Mouse (Mus musculus) brain, embryonic 14.5 days (tissue): ENCODE measurements around the gene H2-M10.6.
A peak's percentile ranks its signal among the peaks of the same experiment; 100 is the strongest.
"Not testable (repeated sequence)": the region's sequence is repeated elsewhere in the genome, so short reads cannot be mapped to it uniquely, and the experiment has no call there.

Experiments
- CTCF ChIP-seq: fragments of 200-500 bp; IDR thresholded peaks from 2 replicates; pipeline ENCODE4 v1.5.1; 2012; ENCODE audit warnings: inconsistent platforms, mild to moderate bottlenecking, moderate library complexity, borderline replicate concordance; ENCODE audit not compliant: insufficient read depth, insufficient read length; ENCODE audit errors: extremely low read depth
- POLR2A ChIP-seq: fragments of 200-500 bp; IDR thresholded peaks from 2 replicates; pipeline ENCODE4 v1.6.1; 2012; ENCODE audit warnings: mild to moderate bottlenecking, inconsistent platforms, borderline replicate concordance; ENCODE audit not compliant: poor library complexity, insufficient read depth, insufficient read length, severe bottlenecking; ENCODE audit errors: extremely low read depth

DNA sequence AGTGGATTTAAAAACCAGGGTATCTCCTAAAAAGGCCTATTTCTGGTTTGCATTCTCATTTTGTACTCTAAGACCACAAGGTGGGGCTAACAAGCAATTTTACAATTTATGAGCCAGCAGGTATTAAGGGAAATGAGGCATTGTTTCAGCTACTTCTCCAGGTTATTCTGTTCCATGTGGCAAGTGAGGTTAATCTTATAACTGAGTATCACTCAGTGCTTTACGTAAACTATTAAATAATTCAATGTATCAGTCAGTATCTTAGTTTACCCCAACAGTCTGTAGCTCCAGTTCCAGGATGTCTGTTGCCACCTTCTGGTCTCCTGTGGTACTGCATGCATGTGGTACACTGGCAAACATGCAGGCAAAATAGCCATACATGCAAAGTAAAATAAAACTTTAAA, 25.5 kb upstream of the H2-M10.6 start:
- not testable (repeated sequence) for TF ChIP-seq POLR2A
- peak; percentile 53; the same call in 1 of the 2 replicates for TF ChIP-seq CTCF
